Mouse (Mus musculus) hindbrain, embryonic 12.5 days (tissue): Measurements from ENCODE around the gene Cmtr1. TPM values are rescaled to one million over a fixed set of nuclear protein-coding genes. Genes with fewer than 3 reads are reported as not detected.
A peak's percentile ranks its signal among the peaks of the same experiment; 100 is the strongest.

ENCODE experiments used
- ATAC-seq: fragments of 200-750 bp; cut with Nextera tagmentation; 2 replicates; pipeline ENCODE4 v1.8.0; 2017; ENCODE audit warnings: moderate TSS enrichment; ENCODE audit not compliant: low FRiP score
- H3K27ac ChIP-seq: fragments of 300-500 bp; sonication (generic); 2 replicates; pipeline ENCODE4 v1.5.1; 2016; ENCODE audit warnings: mild to moderate bottlenecking
- H3K27me3 ChIP-seq: fragments of 300-500 bp; sonication (generic); 2 replicates; pipeline ENCODE4 v1.6.1; 2016; ENCODE audit warnings: mild to moderate bottlenecking
- H3K36me3 ChIP-seq: fragments of 300-500 bp; sonication (generic); 2 replicates; pipeline ENCODE4 v1.6.1; 2016; ENCODE audit warnings: mild to moderate bottlenecking
- H3K4me1 ChIP-seq: fragments of 300-500 bp; sonication (generic); 2 replicates; pipeline ENCODE4 v1.6.1; 2016
- H3K4me2 ChIP-seq: fragments of 300-500 bp; sonication (generic); replicated peaks from 2 replicates; pipeline ENCODE4 v1.6.1; 2016; ENCODE audit warnings: mild to moderate bottlenecking
- H3K4me3 ChIP-seq: fragments of 300-500 bp; sonication (generic); 2 replicates; pipeline ENCODE4 v1.5.1; 2016; ENCODE audit warnings: mild to moderate bottlenecking
- H3K9ac ChIP-seq: fragments of 300-500 bp; sonication (generic); 2 replicates; pipeline ENCODE4 v1.6.1; 2016; ENCODE audit warnings: mild to moderate bottlenecking, moderate library complexity
- H3K9me3 ChIP-seq: fragments of 300-500 bp; sonication (generic); replicated peaks from 2 replicates; pipeline ENCODE4 v1.6.1; 2016; ENCODE audit warnings: mild to moderate bottlenecking
- WGBS: fragments of 180-500 bp; shearing (Covaris S2); methylation state at CpG from one replicate; pipeline ENCODE4 v1.1.7; 2016; 5-methylcytosine and 5-hydroxymethylcytosine counted together
- polyA plus RNA-seq: library from polyadenylated mRNA; unstranded; fragments of >200 nt; fragmentation: Nextera tagmentation; extraction: Ambion mirVana; gene quantifications from 2 replicates; pipeline ENCODE4 v1.2.1, GENCODE M21; 2016

Cmtr1 gene
- polyA plus RNA-seq, 1 experiment from 2014 or later = 141 TPM

DNA sequence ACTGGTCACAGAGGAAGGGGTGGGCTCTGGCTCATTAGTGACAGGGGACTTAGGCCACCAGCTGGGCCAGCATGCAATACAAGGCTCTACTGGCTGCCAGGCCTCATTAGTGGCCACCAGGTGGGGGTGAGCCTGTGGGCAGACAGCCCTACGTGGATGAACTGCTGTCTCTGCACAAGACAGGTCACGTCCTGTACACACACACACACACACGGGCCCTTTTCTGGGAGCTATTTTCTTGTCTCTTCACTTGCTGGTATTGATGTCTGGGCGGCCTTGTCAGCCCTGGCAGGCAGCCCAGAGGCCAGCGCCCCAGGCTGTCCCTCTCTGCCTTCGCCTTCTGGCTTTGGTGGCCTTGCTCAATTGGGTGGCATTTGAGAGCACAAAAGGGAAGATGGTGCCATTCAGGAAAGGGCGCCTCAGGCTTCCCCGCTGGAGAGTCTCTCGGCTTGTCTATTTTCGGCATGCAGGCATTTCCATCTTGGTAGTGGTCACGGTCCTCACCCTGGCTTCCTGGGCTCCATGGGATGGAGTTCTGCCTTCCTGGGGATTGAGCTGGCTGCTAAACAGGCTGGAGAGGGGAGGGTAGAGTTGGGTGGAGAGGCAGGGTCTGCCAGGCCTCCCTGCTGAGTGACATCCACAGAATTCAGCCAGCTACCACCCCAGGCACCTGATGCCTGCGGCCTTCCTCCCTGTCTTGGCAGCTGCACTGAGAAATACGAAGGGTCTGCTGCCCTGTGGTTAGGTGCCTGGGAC is 70.3 kb downstream of the Cmtr1 start:
- Histone ChIP-seq H3K9ac (no peak overlapping the region), H3K4me3 (no peak overlapping the region), H3K27me3 (no peaks in the 10 kb centered on the region), H3K27ac (peak overlapping the region; percentile 86), H3K9me3 (no peaks in the 10 kb centered on the region), H3K4me1 (peaks cover 38% of the 10 kb centered on the region), H3K4me2 (no peak overlapping the region; the same call in 1 of the 2 replicates), H3K36me3 (no peaks in the 10 kb centered on the region)
- peak; percentile 66 for ATAC-seq
- 31% methylated on average over 13 of the region's 13 CpGs for WGBS

DNA sequence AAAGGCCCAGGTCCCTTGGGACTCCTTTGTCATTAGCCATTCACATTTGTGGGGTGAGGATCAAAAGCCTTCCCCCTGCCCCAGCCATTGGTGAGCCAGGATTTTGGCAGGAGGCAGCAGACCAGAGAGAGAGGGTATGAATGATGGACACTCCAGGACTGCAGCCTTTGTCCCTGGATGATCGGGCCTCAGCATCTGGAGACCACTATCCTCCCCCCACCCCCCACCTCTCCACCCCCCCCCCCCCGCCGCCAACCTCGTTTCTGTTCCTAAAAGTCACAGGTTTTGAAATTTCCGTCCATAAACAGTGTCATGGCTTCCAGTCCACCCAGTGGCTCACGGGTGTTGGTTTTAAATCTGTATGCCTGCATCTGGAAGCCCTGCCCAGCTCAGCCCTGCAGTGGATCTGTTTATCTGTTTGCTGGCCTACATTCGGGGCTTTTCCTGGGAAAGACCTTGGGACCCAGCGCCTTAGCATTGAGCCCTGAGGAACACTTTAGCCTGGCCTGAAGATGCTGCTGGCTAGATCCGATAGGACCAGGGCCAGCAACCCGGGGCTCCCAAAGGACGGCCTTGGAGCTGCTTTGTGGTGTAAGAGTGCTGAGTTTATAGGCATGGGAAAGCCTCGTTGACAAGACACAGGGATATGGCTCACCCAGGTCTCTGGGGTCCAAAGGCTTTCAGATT is 71.0 kb downstream of the Cmtr1 start:
- no peaks in the 10 kb centered on the region for H3K9me3 ChIP-seq
- no peak overlapping the region for H3K4me2 ChIP-seq
- H3K27ac ChIP-seq = peak overlapping the region; percentile 86
- H3K36me3 ChIP-seq = no peaks in the 10 kb centered on the region
- H3K27me3 ChIP-seq = no peaks in the 10 kb centered on the region
- H3K4me1 ChIP-seq = peaks cover 45% of the 10 kb centered on the region
- H3K4me3 ChIP-seq = no peak overlapping the region
- peak; percentile 33 for ATAC-seq
- WGBS = 33% methylated on average over 11 of the region's 12 CpGs
- H3K9ac ChIP-seq = no peak overlapping the region

DNA sequence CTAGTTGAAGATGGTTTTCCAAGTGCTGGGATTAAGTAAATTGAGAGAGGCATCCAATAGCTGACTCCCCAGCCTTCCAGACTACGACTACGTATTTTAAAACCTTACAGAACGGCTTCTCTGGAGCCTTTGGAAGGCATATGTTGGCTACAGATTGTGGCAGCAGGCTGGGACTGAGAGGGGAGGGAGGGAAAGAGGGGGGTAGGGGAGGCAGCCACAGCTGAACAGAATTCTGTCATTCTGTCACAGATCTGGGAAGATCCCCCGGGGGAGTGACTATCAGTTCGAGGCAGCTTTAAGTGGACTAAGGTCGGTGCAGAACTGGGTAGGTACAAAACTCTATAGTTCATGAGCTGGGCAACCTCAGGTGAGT is 71.5 kb downstream of the Cmtr1 start:
- peak overlapping the region; percentile 86 for H3K27ac ChIP-seq
- no peak overlapping the region for H3K9ac ChIP-seq
- no peak for ATAC-seq
- H3K9me3 ChIP-seq = no peaks in the 10 kb centered on the region
- no peaks in the 10 kb centered on the region for H3K27me3 ChIP-seq
- no peak overlapping the region for H3K4me2 ChIP-seq
- peaks cover 50% of the 10 kb centered on the region for H3K4me1 ChIP-seq
- no peak overlapping the region for H3K4me3 ChIP-seq
- no peaks in the 10 kb centered on the region for H3K36me3 ChIP-seq
- 49% methylated on average over 6 of the region's 6 CpGs for WGBS

DNA sequence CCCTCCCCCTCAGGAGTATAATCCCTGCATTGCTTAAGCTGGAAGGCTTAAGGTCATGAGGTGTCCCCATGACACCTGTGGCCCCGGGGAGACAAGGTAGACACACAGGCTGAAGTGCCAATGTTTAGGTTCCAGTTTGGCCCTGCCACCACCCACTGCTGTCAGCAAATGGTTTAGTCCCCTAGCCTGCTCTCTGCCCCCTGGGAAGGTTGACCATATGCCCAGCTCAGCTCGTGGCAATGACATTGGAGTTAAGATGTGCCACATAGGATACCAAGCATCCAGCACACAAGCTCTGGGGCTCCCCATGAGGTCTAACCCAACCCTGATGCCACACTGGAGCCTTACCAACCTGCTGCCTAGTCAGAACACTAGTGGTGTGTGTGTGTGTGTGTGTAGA is 72.1 kb downstream of the Cmtr1 start:
- Histone ChIP-seq H3K9ac (no peak overlapping the region), H3K27me3 (no peaks in the 10 kb centered on the region), H3K27ac (no peak overlapping the region), H3K36me3 (no peaks in the 10 kb centered on the region), H3K4me3 (no peak overlapping the region), H3K4me1 (peaks cover 51% of the 10 kb centered on the region), H3K4me2 (no peak overlapping the region), H3K9me3 (no peaks in the 10 kb centered on the region)
- no peak for ATAC-seq
- 73% methylated on average over 2 of the region's 2 CpGs for WGBS

DNA sequence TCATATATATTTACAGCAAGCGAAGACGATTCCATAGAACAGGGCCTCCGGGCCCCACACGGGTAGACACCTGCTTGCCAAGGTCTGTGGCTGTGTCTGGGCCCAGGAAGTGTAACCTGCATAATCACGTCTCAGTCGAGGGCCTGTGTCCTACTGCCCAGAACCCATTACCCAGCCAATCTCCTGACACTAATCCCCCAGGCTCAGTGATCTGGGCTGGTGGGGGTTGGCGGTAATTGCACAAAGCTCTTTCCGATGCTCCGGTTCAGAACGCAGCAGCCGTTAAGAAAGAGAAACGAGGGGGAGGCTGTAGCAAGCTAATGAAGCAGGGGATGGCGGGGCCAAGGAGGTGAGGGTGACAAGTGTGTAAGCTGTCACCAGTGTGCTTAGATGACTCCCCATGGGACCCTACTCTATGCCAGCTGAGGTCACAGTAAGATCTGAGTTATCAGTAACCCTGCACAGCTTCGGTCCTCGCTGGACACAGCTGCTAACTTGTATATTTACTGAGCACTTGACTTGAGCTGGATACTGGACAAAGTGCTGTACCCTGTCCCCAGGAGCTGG is 76.1 kb downstream of the Cmtr1 start:
- H3K4me1 ChIP-seq = peaks cover 49% of the 10 kb centered on the region
- no peak overlapping the region for H3K4me2 ChIP-seq
- no peak overlapping the region for H3K9ac ChIP-seq
- WGBS = 34% methylated on average over 15 of the region's 15 CpGs
- peak overlapping the region; percentile 81 for H3K27ac ChIP-seq
- H3K9me3 ChIP-seq = no peaks in the 10 kb centered on the region
- H3K4me3 ChIP-seq = no peak overlapping the region
- peak; percentile 39 for ATAC-seq
- no peaks in the 10 kb centered on the region for H3K27me3 ChIP-seq
- H3K36me3 ChIP-seq = no peaks in the 10 kb centered on the region

DNA sequence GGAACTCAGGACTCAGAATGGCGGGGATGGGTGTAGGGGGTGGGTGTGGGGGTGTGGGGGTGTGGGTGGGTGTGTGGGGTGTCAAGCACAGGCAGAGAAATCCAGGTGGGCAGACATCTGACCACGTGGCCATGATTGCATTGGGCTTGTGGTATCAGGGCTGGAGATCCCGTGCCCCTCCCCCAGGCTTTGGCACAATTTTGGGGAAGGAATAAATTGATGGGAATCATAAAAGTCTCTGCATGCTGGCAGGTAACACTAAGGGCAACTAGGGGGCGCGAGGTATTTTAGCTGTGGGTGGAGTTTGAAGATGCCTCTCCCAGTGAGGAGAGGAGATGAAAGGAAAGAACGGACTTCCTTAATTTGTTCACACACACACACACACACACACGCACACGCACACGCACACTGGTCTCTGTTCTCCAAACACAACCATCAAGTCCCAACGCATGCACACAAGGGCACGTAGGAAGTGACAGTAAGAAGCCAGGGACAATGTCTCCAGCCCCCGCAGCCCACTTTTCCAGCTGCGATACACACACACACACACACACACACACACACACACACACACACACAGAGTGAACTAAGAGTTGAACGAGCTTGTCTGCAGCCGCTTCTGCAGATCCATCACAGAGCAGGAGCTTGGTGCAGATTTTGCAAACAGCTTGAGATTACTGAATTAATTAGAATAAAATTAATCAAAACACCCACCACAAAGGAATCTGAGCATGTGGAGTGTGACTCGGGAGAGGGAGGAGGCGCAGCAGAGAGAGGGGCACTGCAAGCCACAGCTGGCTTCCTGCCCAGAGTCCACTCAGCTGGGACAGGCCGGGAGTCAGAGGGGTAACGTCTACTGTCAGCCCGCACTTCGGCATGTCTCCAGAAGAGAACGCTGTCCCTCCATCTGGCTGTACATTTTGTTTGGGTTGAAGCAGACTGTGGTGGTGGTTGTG is 77.7 kb downstream of the Cmtr1 start:
- peak; percentile 81 for ATAC-seq
- no peak overlapping the region for H3K4me2 ChIP-seq
- 48% methylated on average over 22 of the region's 22 CpGs for WGBS
- no peak overlapping the region for H3K4me3 ChIP-seq
- H3K9me3 ChIP-seq = no peaks in the 10 kb centered on the region
- peak overlapping the region; percentile 67; the same call in 1 of the 2 replicates for H3K27ac ChIP-seq
- H3K9ac ChIP-seq = no peak overlapping the region
- H3K4me1 ChIP-seq = peaks cover 38% of the 10 kb centered on the region
- H3K36me3 ChIP-seq = no peaks in the 10 kb centered on the region
- no peaks in the 10 kb centered on the region for H3K27me3 ChIP-seq

DNA sequence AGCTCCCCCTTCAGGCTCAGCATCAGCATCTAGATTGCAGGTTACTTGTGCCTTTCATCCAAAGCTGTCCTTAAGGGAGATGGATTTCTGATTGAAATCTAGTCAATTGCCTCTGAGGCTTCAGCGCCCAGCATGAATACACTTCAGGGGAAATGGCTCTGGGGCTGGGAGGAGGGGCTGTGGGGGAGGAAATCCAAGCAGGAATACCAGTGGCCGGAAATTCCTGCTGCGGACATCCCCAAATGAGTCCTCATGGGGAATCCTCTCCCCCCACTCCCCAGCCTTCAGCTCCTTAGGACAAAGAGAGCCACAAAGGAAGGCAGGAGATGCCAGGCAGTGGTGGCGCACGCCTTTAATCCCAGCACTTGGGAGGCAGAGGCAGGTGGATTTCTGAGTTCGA is 87.1 kb downstream of the Cmtr1 start:
- no peak for ATAC-seq
- peaks cover 43% of the 10 kb centered on the region for H3K4me1 ChIP-seq
- WGBS = 52% methylated on average over 6 of the region's 6 CpGs

DNA sequence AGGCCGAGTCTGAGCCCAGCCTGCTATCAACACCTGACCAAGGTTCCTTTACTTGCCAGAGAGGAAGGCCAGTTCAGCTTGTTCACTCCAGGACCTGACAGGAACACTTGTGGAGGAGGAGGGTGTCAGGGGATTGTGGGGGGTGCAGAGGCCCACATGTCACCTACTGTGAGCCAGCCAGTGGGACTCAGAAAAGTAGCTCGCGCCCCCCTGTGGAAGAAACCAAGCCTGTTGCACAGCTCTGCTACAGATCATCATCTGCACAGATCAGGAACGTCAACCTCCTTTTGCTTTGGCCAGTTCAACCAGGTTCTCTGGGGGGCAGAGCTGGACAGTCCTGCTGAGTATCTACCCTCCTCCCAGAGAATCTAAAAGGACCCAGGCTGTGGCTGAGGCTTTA is 94.1 kb downstream of the Cmtr1 start:
- ATAC-seq = no peak
- H3K27ac ChIP-seq = no peak overlapping the region
- no peaks in the 10 kb centered on the region for H3K9me3 ChIP-seq
- H3K4me2 ChIP-seq = no peak overlapping the region
- no peaks in the 10 kb centered on the region for H3K36me3 ChIP-seq
- 42% methylated on average over 4 of the region's 4 CpGs for WGBS
- H3K27me3 ChIP-seq = 0 out of 2 replicates have a peak, but pooled peaks cover 9% of the 10 kb centered on the region
- peaks cover 12% of the 10 kb centered on the region for H3K4me1 ChIP-seq
- H3K4me3 ChIP-seq = no peak overlapping the region
- H3K9ac ChIP-seq = no peak overlapping the region

More for the DNA sequence above, 87.1 kb downstream of the Cmtr1 start:
- no peak overlapping the region for H3K4me3 ChIP-seq
- H3K36me3 ChIP-seq = no peaks in the 10 kb centered on the region
- no peak overlapping the region for H3K4me2 ChIP-seq
- H3K27me3 ChIP-seq = 0 out of 2 replicates have a peak, but pooled peaks cover 6% of the 10 kb centered on the region
- H3K27ac ChIP-seq = 0 out of 2 replicates have a peak overlapping the region, but pooled peaks have one; percentile 4
- no peaks in the 10 kb centered on the region for H3K9me3 ChIP-seq
- H3K9ac ChIP-seq = no peak overlapping the region

Other genes with a start within 250 kb of the Cmtr1 start
- gene Pim1, start 169.8 kb upstream of the Cmtr1 start, polyA plus RNA-seq = 17.8 and 19.2 TPM in 2 replicates
- gene Gm17657, start 111.0 kb upstream of the Cmtr1 start, polyA plus RNA-seq = not detected in 2 replicates
- gene Tbc1d22b, start 110.8 kb upstream of the Cmtr1 start, polyA plus RNA-seq = 24.6 and 26.4 TPM in 2 replicates
- 1.8 and 2.4 TPM in 2 replicates for gene Tmem217, start 108.2 kb upstream of the Cmtr1 start, polyA plus RNA-seq
- 100 and 105 TPM in 2 replicates for gene Rnf8, start 45.8 kb upstream of the Cmtr1 start, polyA plus RNA-seq
- 3.7 and 4.1 TPM in 2 replicates for gene Gm28043, start 45.7 kb upstream of the Cmtr1 start, polyA plus RNA-seq
- 14.0 and 15.3 TPM in 2 replicates for gene Ccdc167, start 56.4 kb downstream of the Cmtr1 start, polyA plus RNA-seq